Mouse (Mus musculus) erythroblast, embryonic 14.5 days (primary cell): ENCODE results near the gene Ccdc65.

Experiments used
- GATA1 ChIP-seq: IDR thresholded peaks from 2 replicates; pipeline ENCODE4 v1.6.1; 2012; ENCODE audit warnings: low read length, inconsistent platforms, mixed read lengths
- TAL1 ChIP-seq: IDR thresholded peaks from 3 replicates; pipeline ENCODE4 v1.6.1; 2012; ENCODE audit warnings: low read length, inconsistent platforms, mixed read lengths

DNA sequence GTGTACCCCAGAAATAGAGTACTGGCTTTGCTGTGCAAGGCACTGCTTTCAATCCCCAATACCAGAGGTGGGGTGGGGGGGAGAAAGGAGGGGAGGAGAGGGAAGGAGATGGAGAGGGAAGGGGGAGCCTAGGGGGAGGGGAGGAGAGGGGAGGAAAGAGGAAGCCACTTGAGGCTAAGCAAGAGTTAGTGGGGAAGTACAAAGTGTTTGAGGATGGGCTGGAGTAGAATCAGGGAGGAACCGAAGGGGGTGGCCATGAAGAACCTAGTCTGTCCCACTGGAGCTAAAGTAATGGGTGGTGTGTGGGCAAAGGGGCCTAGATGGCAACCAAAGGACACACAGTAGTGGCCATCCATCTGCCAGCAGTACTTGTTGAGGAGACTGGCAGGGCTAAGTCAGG is 24.3 kb upstream of the Ccdc65 start:
- TF ChIP-seq GATA1 (no peak), TAL1 (no peak)
